Mouse (Mus musculus): Measurements from ENCODE around the gene Bcor. TPM values are rescaled to one million over a fixed set of nuclear protein-coding genes. Genes with fewer than 3 reads are reported as not detected.
A peak's percentile ranks its signal among the peaks of the same experiment; 100 is the strongest.

Bcor gene
- polyA plus RNA-seq, 1 experiment from 2014 or later, result 4.5 TPM

- Histone ChIP-seq H3K9me3 (replicated peaks; ENCODE audit: control insufficient read depth, low read length) (no peaks in the 10 kb centered on the region), H3K36me3 (ENCODE audit: control insufficient read depth, insufficient read depth) (no peaks in the 10 kb centered on the region), H3K4me2 (ENCODE audit: low read depth, low read length) (no peak overlapping the region), H3K4me1 (ENCODE audit: control insufficient read depth, low read depth, low read length) (no peaks in the 10 kb centered on the region), H3K9ac (ENCODE audit: low read depth, low read length) (no peak overlapping the region), H3K27me3 (ENCODE audit: control insufficient read depth, insufficient read depth, low read depth, low read length) (peaks cover 10% of the 10 kb centered on the region), H3K27ac (ENCODE audit: low read length) (no peak overlapping the region), H3K4me3 (ENCODE audit: low read depth, low read length) (no peak overlapping the region)
- no peak for ATAC-seq (ENCODE audit: low read depth)
- WGBS (ENCODE audit: insufficient replicate concordance), result 46% methylated on average over 11 of the region's 11 CpGs
Measured at GRCm38 (mm10) chrX:12164591-12165529, 4.7 kb upstream of the Bcor start.

- Histone ChIP-seq H3K4me2 (ENCODE audit: low read depth, low read length) (peak overlapping the region; percentile 42), H3K36me3 (ENCODE audit: control insufficient read depth, insufficient read depth) (no peaks in the 10 kb centered on the region), H3K4me1 (ENCODE audit: control insufficient read depth, low read depth, low read length) (no peaks in the 10 kb centered on the region; the same call in 1 of the 2 replicates), H3K9me3 (replicated peaks; ENCODE audit: control insufficient read depth, low read length) (no peaks in the 10 kb centered on the region), H3K27ac (ENCODE audit: low read length) (peak overlapping the region; percentile 48), H3K9ac (ENCODE audit: low read depth, low read length) (peak overlapping the region; percentile 47), H3K27me3 (ENCODE audit: control insufficient read depth, insufficient read depth, low read depth, low read length) (peaks cover 63% of the 10 kb centered on the region), H3K4me3 (ENCODE audit: low read depth, low read length) (peak overlapping the region; percentile 52)
- 9% methylated on average over 15 of the region's 19 CpGs for WGBS (ENCODE audit: insufficient replicate concordance)
- no peak for ATAC-seq (ENCODE audit: low read depth)
Measured at GRCm38 (mm10) chrX:12159534-12159881, 647 bp downstream of the Bcor start.

- no peak overlapping the region; the same call in 1 of the 2 replicates for H3K9ac ChIP-seq (ENCODE audit: low read depth, low read length)
- 6% methylated on average over 31 of the region's 31 CpGs for WGBS (ENCODE audit: insufficient replicate concordance)
Measured at GRCm38 (mm10) chrX:12158821-12159533, 1.2 kb downstream of the Bcor start.

GRCm38 (mm10) chrX:12158244-12158820 lies 1.8 kb downstream of the Bcor start:
- peak overlapping the region; percentile 25 for H3K27ac ChIP-seq (ENCODE audit: low read length)
- peak overlapping the region; percentile 42 for H3K4me2 ChIP-seq (ENCODE audit: low read depth, low read length)
- 6% methylated on average over 44 of the region's 44 CpGs for WGBS (ENCODE audit: insufficient replicate concordance)
- no peaks in the 10 kb centered on the region; the same call in 1 of the 2 replicates for H3K4me1 ChIP-seq (ENCODE audit: control insufficient read depth, low read depth, low read length)
- H3K27me3 ChIP-seq (ENCODE audit: control insufficient read depth, insufficient read depth, low read depth, low read length), result peaks cover 72% of the 10 kb centered on the region
- H3K9me3 ChIP-seq (replicated peaks; ENCODE audit: control insufficient read depth, low read length), result no peaks in the 10 kb centered on the region
- H3K4me3 ChIP-seq (ENCODE audit: low read depth, low read length), result peak overlapping the region; percentile 20
- no peak overlapping the region; the same call in 1 of the 2 replicates for H3K9ac ChIP-seq (ENCODE audit: low read depth, low read length)
- ATAC-seq (ENCODE audit: low read depth), result peak; percentile 44
- no peaks in the 10 kb centered on the region for H3K36me3 ChIP-seq (ENCODE audit: control insufficient read depth, insufficient read depth)

More at GRCm38 (mm10) chrX:12158821-12159533, 1.2 kb downstream of the Bcor start:
- Histone ChIP-seq H3K4me1 (ENCODE audit: control insufficient read depth, low read depth, low read length) (no peaks in the 10 kb centered on the region; the same call in 1 of the 2 replicates), H3K9me3 (replicated peaks; ENCODE audit: control insufficient read depth, low read length) (no peaks in the 10 kb centered on the region), H3K36me3 (ENCODE audit: control insufficient read depth, insufficient read depth) (no peaks in the 10 kb centered on the region), H3K27me3 (ENCODE audit: control insufficient read depth, insufficient read depth, low read depth, low read length) (peaks cover 67% of the 10 kb centered on the region), H3K27ac (ENCODE audit: low read length) (peak overlapping the region; percentile 25), H3K4me3 (ENCODE audit: low read depth, low read length) (peak overlapping the region; percentile 52), H3K4me2 (ENCODE audit: low read depth, low read length) (peak overlapping the region; percentile 42)
- peak; percentile 43 for ATAC-seq (ENCODE audit: low read depth)

- WGBS (ENCODE audit: insufficient replicate concordance), result 6% methylated on average over 25 of the region's 25 CpGs
- H3K27ac ChIP-seq (ENCODE audit: low read length), result no peak overlapping the region
- H3K4me3 ChIP-seq (ENCODE audit: low read depth, low read length), result no peak overlapping the region
- H3K4me1 ChIP-seq (ENCODE audit: control insufficient read depth, low read depth, low read length), result no peaks in the 10 kb centered on the region; the same call in 1 of the 2 replicates
- ATAC-seq (ENCODE audit: low read depth), result peak; percentile 23; the same call in 1 of the 2 replicates
- no peaks in the 10 kb centered on the region for H3K9me3 ChIP-seq (replicated peaks; ENCODE audit: control insufficient read depth, low read length)
- no peaks in the 10 kb centered on the region for H3K36me3 ChIP-seq (ENCODE audit: control insufficient read depth, insufficient read depth)
- H3K27me3 ChIP-seq (ENCODE audit: control insufficient read depth, insufficient read depth, low read depth, low read length), result peaks cover 81% of the 10 kb centered on the region
- H3K4me2 ChIP-seq (ENCODE audit: low read depth, low read length), result peak overlapping the region; percentile 42; the same call in 1 of the 2 replicates
- no peak overlapping the region for H3K9ac ChIP-seq (ENCODE audit: low read depth, low read length)
Measured at GRCm38 (mm10) chrX:12157331-12157930, 2.7 kb downstream of the Bcor start.

- H3K36me3 ChIP-seq (ENCODE audit: control insufficient read depth, insufficient read depth), result no peaks in the 10 kb centered on the region
- WGBS (ENCODE audit: insufficient replicate concordance), result 6% methylated on average over 30 of the region's 30 CpGs
- no peaks in the 10 kb centered on the region; the same call in 1 of the 2 replicates for H3K4me1 ChIP-seq (ENCODE audit: control insufficient read depth, low read depth, low read length)
- H3K9me3 ChIP-seq (replicated peaks; ENCODE audit: control insufficient read depth, low read length), result no peaks in the 10 kb centered on the region
- no peak overlapping the region for H3K9ac ChIP-seq (ENCODE audit: low read depth, low read length)
- peaks cover 96% of the 10 kb centered on the region for H3K27me3 ChIP-seq (ENCODE audit: control insufficient read depth, insufficient read depth, low read depth, low read length)
- H3K27ac ChIP-seq (ENCODE audit: low read length), result no peak overlapping the region
- ATAC-seq (ENCODE audit: low read depth), result no peak
- H3K4me2 ChIP-seq (ENCODE audit: low read depth, low read length), result peak overlapping the region; percentile 49
- H3K4me3 ChIP-seq (ENCODE audit: low read depth, low read length), result peak overlapping the region; percentile 28
Measured at GRCm38 (mm10) chrX:12155842-12156291, 4.3 kb downstream of the Bcor start.

GRCm38 (mm10) chrX:12155068-12155840 lies 4.9 kb downstream of the Bcor start:
- H3K9ac ChIP-seq (ENCODE audit: low read depth, low read length), result no peak overlapping the region
- H3K9me3 ChIP-seq (replicated peaks; ENCODE audit: control insufficient read depth, low read length), result no peaks in the 10 kb centered on the region
- peaks cover 96% of the 10 kb centered on the region for H3K27me3 ChIP-seq (ENCODE audit: control insufficient read depth, insufficient read depth, low read depth, low read length)
- H3K4me3 ChIP-seq (ENCODE audit: low read depth, low read length), result peak overlapping the region; percentile 28
- peak overlapping the region; percentile 49 for H3K4me2 ChIP-seq (ENCODE audit: low read depth, low read length)
- 12% methylated on average over 29 of the region's 30 CpGs for WGBS (ENCODE audit: insufficient replicate concordance)
- no peaks in the 10 kb centered on the region; the same call in 1 of the 2 replicates for H3K4me1 ChIP-seq (ENCODE audit: control insufficient read depth, low read depth, low read length)
- no peak for ATAC-seq (ENCODE audit: low read depth)
- H3K27ac ChIP-seq (ENCODE audit: low read length), result no peak overlapping the region
- no peaks in the 10 kb centered on the region for H3K36me3 ChIP-seq (ENCODE audit: control insufficient read depth, insufficient read depth)
